Mouse (Mus musculus): ENCODE data around the gene Lrig1.

The Lrig1 gene

DNA sequence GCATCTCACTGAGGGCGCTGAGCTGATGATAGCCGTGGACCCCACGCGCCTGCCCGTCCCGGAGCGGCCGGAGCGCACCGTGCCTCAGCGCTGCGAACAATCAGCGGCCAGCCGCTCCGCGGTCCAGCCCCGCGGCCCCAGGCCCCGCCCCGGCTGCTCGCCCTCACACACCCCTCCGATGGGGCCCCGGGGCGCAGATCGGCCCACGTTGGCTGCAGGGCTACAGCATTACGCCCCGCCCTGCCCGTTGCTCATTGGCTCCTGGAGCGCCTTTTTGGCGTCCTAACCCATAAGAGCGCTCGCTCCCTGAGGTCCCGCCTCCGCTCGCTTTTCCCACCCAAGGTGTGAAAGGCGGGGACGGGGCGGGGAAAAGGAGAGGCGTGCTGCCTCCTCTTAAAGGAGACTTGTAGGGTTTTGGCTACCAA lies at the start of gene Lrig1:
TSS of gene Lrig1 (minus strand) at position 92 of the 425 bp plus-strand sequence.
- DNase-seq, result peak; percentile 99

DNA sequence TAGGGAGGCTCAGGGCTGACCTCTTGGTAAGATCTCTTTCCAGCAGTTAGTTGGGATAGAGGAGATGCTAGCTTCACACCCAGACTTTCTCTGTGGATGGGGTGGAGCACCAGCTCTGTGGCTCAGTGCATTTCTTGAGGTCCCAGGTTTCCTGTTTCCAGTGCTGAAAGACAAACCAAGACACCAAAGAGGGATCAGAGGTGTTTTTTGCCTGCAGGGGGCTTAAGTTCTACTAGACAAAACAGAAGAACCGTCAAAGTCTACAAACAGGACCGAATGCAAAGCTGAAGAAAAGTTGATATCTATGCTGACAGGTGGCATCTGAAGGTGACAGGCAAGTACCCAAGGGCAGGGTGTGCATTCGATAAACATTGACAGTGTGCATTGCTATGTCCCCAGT lies 49.7 kb upstream of the Lrig1 start:
- DNase-seq, result no peak

DNA sequence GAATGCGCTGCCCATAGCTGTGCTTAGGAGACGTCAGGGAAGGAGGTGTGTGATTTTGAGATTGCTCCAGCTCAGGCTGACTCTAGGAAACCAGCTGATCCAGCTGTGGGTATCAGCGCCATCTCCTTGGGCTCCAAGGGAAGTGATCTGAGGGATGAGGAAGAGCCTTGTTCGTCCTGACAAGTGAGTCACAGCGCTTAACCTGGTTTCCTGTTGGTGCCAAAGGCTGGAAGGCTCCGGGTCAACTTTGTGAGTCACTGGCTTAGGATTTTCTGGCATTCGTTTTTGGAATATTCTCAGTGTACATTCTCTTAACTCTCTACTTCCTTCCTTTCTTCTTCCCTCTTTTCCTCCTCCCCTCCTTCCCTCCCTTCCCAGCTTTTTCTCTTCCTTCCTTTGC lies 48.4 kb upstream of the Lrig1 start:
- DNase-seq, result no peak

DNA sequence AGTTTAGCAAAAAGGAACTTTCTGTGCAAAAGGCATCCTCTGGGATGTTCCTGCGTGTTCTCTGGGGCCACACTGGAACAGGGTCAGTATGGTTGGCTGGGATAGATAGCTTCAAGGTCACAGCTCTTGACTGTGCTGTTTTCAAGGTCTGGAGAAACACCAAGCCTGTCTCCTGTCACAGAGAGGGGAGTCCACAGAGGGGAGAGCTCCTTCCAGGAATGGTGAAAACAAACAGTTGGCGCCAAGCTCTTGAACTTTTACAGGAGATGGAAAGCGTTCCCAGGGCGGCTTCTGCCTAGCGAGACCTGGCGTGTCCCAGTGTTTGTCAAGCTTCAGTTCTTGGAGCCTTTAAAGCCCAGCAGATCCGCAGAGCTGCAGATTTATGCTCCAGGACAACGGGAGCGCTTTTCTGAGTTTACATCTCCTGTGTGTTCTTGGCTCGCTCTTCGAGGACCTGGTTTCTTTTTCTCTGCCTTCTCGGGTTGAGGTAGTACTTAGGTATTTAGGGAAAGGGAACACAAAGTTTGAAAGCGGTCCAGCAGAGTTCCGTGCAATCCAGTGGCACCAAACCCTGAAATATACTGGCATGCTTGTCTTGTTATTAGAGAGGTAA lies 40.3 kb upstream of the Lrig1 start:
- DNase-seq, result no peak

DNA sequence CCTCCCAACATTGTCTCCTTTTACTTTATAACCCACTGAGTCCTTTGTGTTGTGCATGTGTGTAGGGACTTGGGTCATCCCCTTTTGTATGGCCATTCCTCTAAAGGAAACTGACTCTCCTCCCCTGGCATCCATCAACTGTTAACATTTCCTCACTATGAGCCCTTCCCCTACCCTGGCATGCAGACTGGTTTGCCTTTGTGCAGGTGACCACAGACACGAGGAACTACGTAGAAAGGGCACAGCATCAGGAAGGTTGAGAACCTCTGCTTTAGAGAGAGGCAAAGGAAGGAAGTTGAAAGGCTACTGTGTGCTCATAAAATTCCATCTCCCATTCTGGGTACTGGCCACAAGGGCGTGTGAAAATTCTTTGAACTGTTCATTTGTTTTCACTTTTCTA lies 38.7 kb upstream of the Lrig1 start:
- DNase-seq, result no peak

DNA sequence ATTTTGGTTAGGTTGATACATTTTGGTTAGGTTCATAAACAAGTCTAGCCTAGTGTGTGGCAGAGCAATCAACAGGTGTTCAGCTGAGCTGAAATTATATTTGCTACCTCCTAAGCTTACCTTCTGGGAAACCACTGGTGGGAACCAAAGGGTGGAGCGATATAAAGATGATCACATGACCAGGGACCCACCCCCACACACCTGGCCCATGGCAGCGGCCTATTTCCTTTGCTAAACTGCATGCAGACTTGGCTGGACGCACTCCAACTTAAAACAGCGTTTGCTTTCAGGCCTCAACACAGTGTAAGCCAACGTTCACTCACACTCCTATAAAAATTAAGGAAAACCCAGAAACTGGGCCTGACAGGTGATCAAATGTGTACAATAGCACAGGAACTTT lies 33.9 kb upstream of the Lrig1 start:
- no peak for DNase-seq

DNA sequence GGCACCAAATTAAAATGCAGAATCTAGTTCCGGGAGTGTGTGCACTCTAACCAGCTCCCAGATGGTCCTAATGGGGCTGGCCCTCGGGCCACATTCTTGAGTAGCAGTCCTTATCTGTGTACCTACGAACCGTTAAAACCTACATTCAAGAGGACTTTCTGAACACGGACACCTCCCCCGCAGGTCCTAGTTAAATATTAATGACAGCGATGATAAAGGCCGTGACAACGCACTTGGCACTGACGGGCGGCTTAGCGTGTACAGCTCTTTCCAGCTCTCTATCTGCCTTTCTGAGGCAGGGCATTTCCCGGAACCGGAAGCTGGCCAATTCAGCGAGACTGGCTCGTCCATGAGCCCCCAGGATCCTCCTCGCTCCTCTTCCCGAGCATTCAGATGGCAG lies 29.9 kb upstream of the Lrig1 start:
- DNase-seq, result peak; percentile 60

DNA sequence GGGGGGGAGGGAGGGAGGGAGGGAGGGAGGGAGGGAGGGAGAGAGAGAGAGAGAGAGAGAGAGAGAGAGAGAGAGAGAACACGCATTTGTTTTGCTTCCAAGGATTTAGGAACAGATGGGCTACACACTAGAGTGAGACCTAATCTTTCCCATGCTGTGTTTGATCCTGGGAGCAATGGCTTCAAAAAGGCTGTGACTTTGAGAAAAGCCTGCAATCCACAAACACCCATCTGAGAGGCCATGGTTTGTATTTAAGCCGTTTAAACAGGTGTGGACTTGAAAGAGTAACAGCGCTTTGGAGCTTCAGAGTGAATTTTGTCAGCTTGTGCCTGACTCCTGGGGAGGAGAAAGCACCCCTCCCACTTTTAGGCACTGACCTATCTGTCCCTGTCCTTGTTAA lies 29.2 kb upstream of the Lrig1 start:
- DNase-seq, result no peak

DNA sequence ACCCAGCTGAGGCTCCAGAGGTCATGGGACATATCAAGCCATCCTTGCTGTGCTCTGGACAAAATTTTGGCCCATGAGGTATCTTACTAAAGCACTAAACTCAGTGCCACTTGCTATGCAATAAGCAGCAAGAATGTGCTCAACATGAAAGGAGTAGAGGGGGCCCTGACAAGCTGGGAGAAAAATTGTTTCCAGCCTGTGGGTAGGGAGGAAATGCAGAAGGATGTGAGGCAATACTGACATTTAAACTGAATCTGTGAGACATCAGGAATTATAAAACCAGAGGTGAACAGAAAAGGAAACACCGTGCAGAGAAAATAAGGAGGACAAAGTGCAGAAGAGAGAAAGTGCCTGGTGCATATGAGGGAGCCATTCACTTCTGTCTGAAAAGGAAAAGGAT lies 24.7 kb upstream of the Lrig1 start:
- no peak for DNase-seq

DNA sequence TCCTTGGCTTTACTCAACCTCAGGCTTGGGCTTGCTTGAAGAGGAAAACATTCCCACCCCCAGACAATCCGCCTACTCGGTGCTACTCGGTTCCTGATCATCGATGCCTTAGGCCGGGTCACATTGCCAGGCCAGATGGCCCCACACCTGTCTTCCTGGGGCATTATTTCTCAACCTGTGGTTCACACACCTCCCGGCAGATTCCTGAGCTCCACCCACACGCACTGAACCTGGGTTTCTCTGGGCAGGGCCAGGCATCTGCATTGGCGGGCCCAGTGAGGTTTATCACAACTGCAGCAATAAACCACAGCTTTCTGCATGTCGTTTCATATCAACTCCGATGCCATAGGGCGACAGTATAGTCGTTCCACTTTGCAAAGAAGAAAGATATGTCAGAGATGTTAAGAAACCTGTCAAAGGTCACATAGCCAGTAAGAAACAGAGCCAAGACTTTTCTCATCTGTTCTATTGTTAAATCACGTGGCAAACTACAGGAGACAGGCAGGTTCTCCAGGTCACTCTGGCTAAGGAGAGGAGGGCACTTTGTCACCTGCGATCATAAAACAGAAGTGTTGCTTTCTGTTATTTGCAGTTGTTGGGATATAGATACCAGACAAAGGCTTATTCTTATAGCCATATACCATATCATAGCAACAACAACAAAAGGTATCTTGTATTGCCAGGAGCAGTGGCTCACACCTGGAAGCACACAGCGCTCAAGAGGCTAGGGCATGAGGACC lies 18.8 kb upstream of the Lrig1 start:
- no peak for DNase-seq

DNA sequence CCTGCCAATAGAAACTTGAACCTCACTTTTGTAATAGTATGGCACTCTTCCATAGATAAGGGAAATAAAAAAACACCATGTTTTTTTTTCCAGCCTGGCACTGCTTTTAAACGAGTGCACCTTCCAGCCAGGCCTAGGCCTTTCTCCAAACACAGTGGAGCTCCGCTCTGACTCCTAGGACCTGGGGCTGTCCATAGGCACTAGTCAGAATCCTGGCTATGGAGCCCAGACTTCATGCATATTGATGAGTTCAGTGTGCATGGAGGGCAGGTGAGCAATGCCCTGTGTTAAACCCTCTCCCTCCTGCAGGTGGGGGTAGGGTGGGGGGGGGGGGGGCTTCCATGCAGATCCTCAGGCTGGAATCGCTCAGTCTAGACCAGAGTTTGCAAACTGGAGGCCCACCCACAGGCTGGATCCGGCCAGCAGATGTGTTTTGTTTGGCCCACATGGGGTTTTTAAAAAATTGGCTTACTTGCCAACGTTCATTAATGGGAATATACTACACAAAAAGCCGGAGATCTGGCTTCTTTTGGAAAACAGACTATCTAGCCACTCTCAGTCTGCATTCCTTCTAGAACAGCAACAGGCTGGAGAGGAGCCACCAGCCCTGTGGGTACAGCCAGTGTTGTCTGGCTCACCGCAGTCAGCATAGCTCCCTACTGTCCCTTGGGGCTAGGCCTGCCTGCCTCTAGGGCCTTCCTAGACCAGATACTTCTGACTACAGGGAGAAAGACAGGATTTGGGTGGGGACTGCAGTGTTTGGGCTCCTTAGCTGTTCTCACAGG lies 17.9 kb upstream of the Lrig1 start:
- peak; percentile 9 for DNase-seq

DNA sequence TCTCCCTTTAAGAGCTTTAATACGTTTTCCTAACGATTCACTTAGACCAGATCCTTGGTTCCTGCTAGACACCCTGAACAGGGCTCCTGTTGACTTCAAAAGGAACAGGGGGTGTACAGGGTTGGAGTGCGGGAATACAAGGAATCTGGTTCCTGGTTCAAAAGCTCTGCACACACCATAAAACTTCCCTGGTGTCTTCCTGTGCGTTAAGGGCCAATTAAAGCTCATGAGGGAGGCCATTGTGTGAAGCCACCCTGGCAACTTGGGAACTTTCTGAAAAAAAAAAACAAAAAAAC lies 15.6 kb upstream of the Lrig1 start:
- no peak for DNase-seq

DNA sequence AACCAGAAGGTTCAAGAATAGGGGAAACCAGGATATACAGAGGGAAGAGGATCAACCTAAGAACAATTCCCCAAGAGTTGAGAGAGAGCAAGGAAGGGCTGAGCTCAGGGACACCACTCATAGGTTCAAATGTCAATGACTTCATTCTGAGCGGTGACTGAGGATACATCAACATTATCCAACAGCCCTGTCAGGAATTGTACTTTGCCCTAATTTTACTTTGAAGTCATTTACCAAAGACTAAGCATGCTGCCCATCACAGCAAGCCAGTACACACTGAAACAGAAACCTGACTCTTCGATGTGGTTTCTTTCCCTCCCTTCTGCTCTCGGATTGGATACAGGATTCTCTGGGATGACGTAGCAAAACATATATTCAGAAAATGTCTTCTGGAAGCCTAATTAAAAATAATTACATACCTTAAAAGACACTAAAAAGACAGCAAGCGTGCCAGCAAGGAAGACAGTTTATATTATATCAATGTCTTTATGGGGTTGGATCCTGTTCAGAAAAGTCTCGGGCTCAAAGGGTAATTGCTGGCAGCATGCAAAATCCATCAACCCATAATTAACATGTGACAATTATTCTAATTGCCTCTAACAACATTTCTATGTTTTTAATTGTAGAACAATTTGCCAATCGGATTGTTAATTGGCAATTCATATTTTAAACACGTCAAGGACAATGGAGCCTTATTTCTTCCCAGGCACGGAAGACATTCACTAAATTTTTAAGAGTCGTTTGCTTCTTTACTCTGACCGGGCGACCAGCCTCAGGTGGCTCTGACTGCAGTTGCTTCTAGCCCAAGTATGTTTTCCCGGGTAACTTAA lies 15.1 kb upstream of the Lrig1 start:
- DNase-seq, result no peak

DNA sequence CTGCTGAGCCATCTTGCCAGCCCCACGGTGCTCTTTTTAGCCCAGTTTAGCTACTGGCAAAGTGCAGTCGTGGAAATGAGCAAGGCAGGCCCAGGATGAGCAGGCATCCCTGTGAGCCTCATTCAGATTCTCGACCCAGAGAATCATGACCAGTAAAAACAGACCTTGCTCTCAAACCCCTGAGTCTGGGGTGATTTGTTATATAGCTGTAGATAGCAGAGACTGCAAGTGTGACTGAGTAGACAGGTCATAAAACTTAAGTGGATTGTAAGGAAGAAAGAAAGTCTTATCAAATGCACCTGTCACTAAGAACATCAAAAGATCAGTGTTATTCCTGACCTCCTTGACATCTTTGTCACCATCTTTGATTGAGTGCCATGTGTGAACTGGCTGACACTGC lies 9.9 kb upstream of the Lrig1 start:
- no peak for DNase-seq

DNA sequence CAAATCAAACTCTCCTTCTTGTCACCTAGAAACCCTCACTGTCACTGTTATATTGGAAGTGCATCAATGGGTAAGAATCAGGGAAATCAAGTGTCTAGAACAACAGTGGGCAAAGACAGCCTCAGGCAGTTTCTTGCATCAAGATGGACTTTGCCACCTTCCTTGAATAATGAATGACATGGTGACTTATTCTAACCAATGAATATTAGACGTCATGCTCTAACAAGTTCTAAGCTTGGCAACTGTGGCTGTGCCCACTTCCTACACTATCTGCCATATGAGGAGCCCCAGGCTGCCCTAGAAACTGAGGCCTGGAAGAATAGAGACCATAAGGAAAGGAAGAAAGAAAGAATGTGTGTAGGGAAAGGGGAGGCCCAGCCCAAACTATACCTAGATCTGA lies 9.2 kb upstream of the Lrig1 start:
- DNase-seq, result peak; percentile 29

DNA sequence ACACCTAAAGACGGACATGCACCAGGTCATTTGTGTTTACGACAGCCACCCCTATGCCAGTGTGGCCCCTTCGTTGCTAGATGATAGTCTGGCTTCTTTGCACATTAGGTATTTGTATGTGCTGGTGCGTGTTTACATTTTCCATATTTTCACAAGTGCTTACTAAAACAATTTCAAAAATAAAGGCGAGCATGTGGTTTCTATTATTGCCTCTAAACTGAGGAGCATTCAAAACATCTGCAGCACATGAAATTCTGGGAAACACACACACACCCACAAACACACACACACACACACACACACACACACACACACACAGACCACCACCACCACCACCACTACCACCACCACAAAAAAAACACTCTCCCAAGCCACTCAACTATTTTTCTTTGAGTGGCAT lies 7.3 kb upstream of the Lrig1 start:
- no peak for DNase-seq

DNA sequence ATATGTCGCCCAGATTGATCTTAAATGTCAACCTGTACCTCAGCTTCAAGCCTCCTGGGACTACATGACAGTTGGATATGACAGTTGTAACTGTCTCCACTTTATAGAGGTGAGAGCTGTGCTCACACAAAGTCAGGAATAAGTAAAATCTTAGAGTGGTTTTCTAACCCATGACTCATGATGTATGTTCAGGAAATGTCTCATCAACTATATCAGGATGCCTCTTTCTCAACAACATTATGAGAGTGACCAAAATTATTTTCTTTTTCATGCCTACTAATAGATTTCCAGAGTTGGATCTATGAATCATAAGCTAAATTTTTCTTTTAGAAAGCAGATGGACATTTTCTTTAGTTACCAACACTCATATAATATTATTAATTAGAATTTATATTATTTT lies 6.0 kb upstream of the Lrig1 start:
- DNase-seq, result no peak

DNA sequence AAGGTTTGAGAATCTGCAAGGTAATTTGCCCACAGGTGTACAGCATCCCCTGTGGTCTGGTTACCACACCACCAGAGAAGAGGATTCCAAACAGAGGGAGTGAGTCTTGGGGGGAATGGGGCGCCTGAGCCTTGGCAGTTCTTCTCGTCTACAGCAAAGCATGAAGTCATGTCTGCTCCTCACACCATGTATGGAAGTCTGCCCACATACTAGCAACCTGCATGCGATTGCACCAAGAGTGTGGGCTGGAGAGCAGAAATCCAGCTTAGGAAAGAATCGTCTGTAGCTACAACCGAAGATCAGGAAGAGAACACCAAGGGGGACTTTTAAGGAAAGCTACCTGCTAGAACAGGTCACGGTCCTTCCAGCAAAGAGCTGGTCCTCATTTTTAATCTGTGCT lies 3.0 kb upstream of the Lrig1 start:
- no peak for DNase-seq

DNA sequence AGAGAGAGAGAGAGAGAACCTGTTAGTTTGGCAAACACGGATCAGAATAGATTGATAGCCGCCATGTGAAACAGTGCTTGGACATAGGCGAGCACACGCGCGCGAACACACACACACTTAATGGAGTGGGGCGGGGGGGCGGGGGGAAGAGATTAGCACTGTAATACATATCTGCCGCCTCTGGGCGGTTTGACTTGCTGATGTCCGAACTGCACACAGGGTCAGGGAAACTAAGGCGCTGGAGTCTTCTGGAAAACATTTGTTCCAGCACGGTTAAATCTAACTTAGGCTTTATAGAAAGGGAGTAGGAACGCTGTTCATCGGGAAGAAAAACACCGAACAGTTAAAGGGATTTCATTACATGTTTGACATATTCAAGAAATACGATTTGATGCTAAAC lies 1.1 kb upstream of the Lrig1 start:
- DNase-seq, result no peak

DNA sequence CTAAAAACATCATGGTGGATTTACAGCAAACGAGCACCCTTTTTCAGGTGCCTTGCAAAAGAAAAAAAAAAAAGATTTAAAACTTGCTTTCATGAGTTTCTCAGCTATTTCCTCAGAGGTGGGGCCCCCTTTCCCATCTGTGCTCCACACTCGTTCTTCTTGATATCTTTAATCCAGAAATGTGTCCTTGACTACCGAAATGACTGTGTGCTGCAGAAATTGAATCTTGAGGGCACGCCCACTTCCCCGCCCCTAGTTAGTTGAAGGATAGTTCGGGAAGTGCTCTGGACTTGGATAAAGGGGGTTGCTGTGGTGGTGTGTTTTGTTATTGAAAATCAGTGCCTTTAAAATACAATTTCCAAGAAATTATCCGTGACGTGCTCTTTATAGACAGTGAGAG lies 654 bp upstream of the Lrig1 start:
- peak; percentile 84 for DNase-seq

DNA sequence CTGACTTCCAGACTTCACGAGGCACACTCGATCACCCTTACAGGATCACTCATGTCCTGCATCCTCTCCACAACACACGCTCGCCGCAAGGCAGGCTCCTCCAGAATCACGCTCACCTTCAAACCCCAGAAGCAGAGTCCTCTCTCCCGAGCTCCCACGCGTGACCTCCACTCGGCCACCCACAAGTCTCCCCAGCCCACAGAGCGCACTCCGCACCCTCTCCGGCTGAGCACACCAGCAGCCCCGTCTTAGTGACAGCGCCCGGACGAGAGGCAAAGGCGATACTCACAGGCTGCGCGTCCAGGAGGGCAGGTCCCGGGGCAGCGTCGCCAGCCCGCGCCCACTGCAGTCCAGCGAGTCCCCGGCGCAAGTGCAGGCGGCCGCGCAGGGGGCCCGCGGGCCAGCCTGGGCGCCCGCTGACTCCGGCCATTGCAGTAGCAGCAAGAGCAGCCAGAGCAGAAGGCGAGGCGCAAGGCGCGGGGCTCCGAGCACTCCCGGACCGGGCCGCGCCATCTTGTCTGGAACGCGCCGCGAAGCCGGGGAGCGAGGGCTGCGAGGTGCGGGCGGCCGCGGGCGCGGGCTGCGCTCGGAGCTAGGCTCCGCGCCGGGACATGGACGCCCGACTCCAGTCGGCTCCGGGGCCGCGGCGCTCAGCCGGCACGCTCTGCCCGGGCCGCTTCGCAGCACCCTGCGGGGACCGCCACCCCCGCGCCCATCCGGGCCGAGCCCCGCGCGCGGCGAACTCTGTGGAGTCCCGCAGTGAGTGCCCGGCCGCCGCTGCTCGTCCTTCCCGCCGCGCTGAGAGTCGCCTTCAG lies 578 bp downstream of the Lrig1 start:
- peak; percentile 33 for DNase-seq

DNA sequence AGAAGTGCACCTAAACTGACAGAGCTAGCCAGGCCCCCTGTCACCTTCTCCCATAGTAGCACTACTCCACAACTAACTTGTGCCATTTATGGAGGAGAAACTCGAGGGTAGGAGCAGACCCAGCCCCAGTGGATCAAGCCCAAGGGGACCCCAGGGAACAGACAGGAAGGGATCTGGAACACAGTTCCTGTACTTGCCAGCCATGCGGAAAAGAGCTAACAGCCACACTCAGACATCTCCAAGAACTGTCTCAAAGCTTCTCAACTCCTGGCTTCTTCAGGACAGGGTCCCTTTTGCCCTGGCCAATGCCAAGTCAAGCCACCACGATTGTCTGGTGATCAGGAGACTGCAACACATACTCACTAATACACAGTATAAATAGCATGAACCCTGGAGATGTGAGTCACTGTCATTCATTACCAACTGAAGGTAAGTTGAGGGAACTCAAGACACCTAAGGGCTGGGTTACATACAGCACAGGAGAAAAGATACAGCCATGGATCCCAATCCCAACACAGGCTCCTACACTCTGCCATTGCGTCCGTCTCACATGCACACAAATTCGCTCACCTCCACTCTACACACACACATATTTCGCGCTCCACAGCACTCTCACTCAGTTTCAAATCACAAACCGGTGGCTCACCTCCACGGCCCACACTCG lies 1.3 kb downstream of the Lrig1 start:
- no peak for DNase-seq
